Mouse (Mus musculus): ENCODE results near the gene Gm49380.

DNA sequence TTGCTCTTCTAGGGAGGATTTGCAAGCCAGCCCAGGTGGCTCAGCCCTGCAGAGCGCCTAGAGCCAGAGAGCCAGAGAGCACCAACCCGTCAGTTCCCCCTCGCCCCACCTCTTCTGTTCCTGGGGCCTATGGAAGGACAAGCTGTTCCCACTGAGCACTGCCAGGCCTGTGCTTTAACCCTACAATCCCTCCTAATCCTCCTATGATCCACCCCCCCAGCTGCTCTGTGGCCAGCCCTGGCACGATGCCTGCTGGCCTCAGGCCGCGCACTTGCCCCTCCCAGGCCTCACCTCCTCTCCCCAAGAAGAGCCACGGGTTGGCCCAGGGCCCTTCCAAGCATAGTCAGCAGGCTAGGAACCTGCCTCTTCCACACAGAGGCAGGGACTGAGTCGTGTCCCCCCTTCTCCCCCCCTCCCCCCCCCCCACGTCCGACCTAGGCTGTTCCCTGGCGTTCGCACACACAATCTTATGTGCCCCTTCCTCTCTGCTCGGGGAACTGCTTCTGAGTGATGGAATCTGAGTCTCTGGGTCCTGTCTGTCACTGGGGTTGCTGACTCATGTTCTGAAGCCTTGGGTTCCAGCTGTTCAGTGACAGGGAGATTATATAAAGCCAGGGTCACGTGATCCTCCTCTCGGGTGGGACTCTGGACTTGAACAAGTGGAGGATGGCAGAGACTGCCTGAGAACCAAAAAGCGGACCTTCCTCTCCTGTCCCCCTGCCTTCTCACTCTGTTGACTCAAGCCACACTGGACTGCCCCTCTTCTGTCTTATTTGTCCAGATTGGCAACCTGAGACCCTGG is 34.1 kb downstream of the Gm49380 start:
- TF ChIP-seq CTCF (IDR thresholded peaks at IDR 0.05; ENCODE audit: control insufficient read depth, insufficient read depth, insufficient read length) (no peak), USF1 (IDR thresholded peaks at IDR 0.05; ENCODE audit: low read depth) (peak; percentile 95), MAX (IDR thresholded peaks at IDR 0.05) (no peak), FOSL1 (IDR thresholded peaks at IDR 0.05; ENCODE audit: insufficient read depth, low read length, poor library complexity, severe bottlenecking) (no peak), CEBPB (IDR thresholded peaks at IDR 0.05; ENCODE audit: low read depth) (no peak), MYOG (IDR thresholded peaks at IDR 0.05; ENCODE audit: control insufficient read depth, extremely low read depth, insufficient read length) (no peak)

Data from C2C12 (cell line).